Mouse (Mus musculus): ENCODE results near the gene Cdh23. TPM values are rescaled to one million over a fixed set of nuclear protein-coding genes. Genes with fewer than 3 reads are reported as not detected.
A peak's percentile ranks its signal among the peaks of the same experiment; 100 is the strongest.

Cdh23 gene
- polyA plus RNA-seq, 1 experiment from 2014 or later = 1.1 TPM

- Histone ChIP-seq H3K36me3 (no peaks in the 10 kb centered on the region), H3K4me1 (peaks cover 45% of the 10 kb centered on the region), H3K9me3 (no peaks in the 10 kb centered on the region), H3K4me3 (no peak overlapping the region), H3K27ac (peak overlapping the region; percentile 1; the same call in 1 of the 2 replicates), H3K27me3 (no peaks in the 10 kb centered on the region), H3K9ac (no peak overlapping the region), H3K4me2 (replicated peaks) (no peak overlapping the region)
- ATAC-seq (ENCODE audit: low FRiP score, low read depth) = 0 out of 2 replicates have a peak, but pooled peaks have one; percentile 19
- WGBS = 14% methylated on average over 2 of the region's 2 CpGs
Measured at GRCm38 (mm10) chr10:60362310-60362628, 334.0 kb downstream of the Cdh23 start.

- H3K27me3 ChIP-seq = no peaks in the 10 kb centered on the region
- H3K27ac ChIP-seq = peak overlapping the region; percentile 1; the same call in 1 of the 2 replicates
- no peaks in the 10 kb centered on the region for H3K9me3 ChIP-seq
- no peak overlapping the region for H3K4me2 ChIP-seq (replicated peaks)
- no peak overlapping the region for H3K9ac ChIP-seq
- peaks cover 45% of the 10 kb centered on the region for H3K4me1 ChIP-seq
- no peaks in the 10 kb centered on the region for H3K36me3 ChIP-seq
- ATAC-seq (ENCODE audit: low FRiP score, low read depth) = no peak
- WGBS = 28% methylated on average over 12 of the region's 12 CpGs
- no peak overlapping the region for H3K4me3 ChIP-seq
Measured at GRCm38 (mm10) chr10:60361615-60362309, 334.5 kb downstream of the Cdh23 start.

- H3K9ac ChIP-seq = no peak overlapping the region
- no peak overlapping the region for H3K27ac ChIP-seq
- 49% methylated on average over 4 of the region's 4 CpGs for WGBS
- no peak for ATAC-seq (ENCODE audit: low FRiP score, low read depth)
- H3K4me2 ChIP-seq (replicated peaks) = no peak overlapping the region
- no peaks in the 10 kb centered on the region for H3K36me3 ChIP-seq
- H3K9me3 ChIP-seq = no peaks in the 10 kb centered on the region
- no peak overlapping the region for H3K4me3 ChIP-seq
- H3K4me1 ChIP-seq = peaks cover 36% of the 10 kb centered on the region
- no peaks in the 10 kb centered on the region for H3K27me3 ChIP-seq
Measured at GRCm38 (mm10) chr10:60358776-60359175, 337.5 kb downstream of the Cdh23 start.

GRCm38 (mm10) chr10:60357901-60358300 is 338.4 kb downstream of the Cdh23 start:
- no peaks in the 10 kb centered on the region for H3K27me3 ChIP-seq
- no peak overlapping the region for H3K27ac ChIP-seq
- H3K36me3 ChIP-seq = no peaks in the 10 kb centered on the region
- no peak overlapping the region for H3K4me3 ChIP-seq
- 93% methylated on average over 14 of the region's 14 CpGs for WGBS
- no peak overlapping the region for H3K4me2 ChIP-seq (replicated peaks)
- no peaks in the 10 kb centered on the region for H3K9me3 ChIP-seq
- H3K4me1 ChIP-seq = peaks cover 40% of the 10 kb centered on the region
- no peak overlapping the region for H3K9ac ChIP-seq
- no peak for ATAC-seq (ENCODE audit: low FRiP score, low read depth)

- Histone ChIP-seq H3K4me3 (no peak overlapping the region), H3K27me3 (no peaks in the 10 kb centered on the region), H3K4me2 (replicated peaks) (no peak overlapping the region), H3K9ac (no peak overlapping the region), H3K36me3 (no peaks in the 10 kb centered on the region), H3K27ac (no peak overlapping the region), H3K4me1 (peaks cover 40% of the 10 kb centered on the region), H3K9me3 (no peaks in the 10 kb centered on the region)
- no peak for ATAC-seq (ENCODE audit: low FRiP score, low read depth)
- 84% methylated on average over 4 of the region's 4 CpGs for WGBS
Measured at GRCm38 (mm10) chr10:60357441-60357840, 338.8 kb downstream of the Cdh23 start.

- H3K9ac ChIP-seq = no peak overlapping the region
- H3K9me3 ChIP-seq = no peaks in the 10 kb centered on the region
- H3K4me2 ChIP-seq (replicated peaks) = no peak overlapping the region
- WGBS = 60% methylated on average over 11 of the region's 11 CpGs
- H3K4me3 ChIP-seq = no peak overlapping the region
- no peaks in the 10 kb centered on the region for H3K27me3 ChIP-seq
- no peak for ATAC-seq (ENCODE audit: low FRiP score, low read depth)
- H3K4me1 ChIP-seq = peaks cover 40% of the 10 kb centered on the region
- no peak overlapping the region; the same call in 1 of the 2 replicates for H3K27ac ChIP-seq
- no peaks in the 10 kb centered on the region for H3K36me3 ChIP-seq
Measured at GRCm38 (mm10) chr10:60354881-60355677, 341.2 kb downstream of the Cdh23 start.

GRCm38 (mm10) chr10:60354003-60354325 is 342.3 kb downstream of the Cdh23 start:
- Histone ChIP-seq H3K9ac (no peak overlapping the region), H3K4me1 (peaks cover 49% of the 10 kb centered on the region), H3K4me3 (no peak overlapping the region), H3K9me3 (no peaks in the 10 kb centered on the region), H3K36me3 (no peaks in the 10 kb centered on the region), H3K27me3 (peaks cover 1% of the 10 kb centered on the region; the same call in 1 of the 2 replicates), H3K27ac (no peak overlapping the region; the same call in 1 of the 2 replicates), H3K4me2 (replicated peaks) (no peak overlapping the region)
- 95% methylated on average over 4 of the region's 4 CpGs for whole genome bisulfite sequencing
- no peak for ATAC-seq (ENCODE audit: low FRiP score, low read depth)

GRCm38 (mm10) chr10:60353241-60354002 is 342.9 kb downstream of the Cdh23 start:
- Histone ChIP-seq H3K9me3 (no peaks in the 10 kb centered on the region), H3K4me3 (no peak overlapping the region), H3K27ac (peak overlapping the region; percentile 6; the same call in 1 of the 2 replicates), H3K36me3 (no peaks in the 10 kb centered on the region), H3K4me2 (replicated peaks) (no peak overlapping the region), H3K27me3 (peaks cover 3% of the 10 kb centered on the region; the same call in 1 of the 2 replicates), H3K4me1 (peaks cover 51% of the 10 kb centered on the region), H3K9ac (no peak overlapping the region)
- no peak for ATAC-seq (ENCODE audit: low FRiP score, low read depth)
- WGBS = 57% methylated on average over 5 of the region's 5 CpGs

- H3K4me2 ChIP-seq (replicated peaks) = no peak overlapping the region
- no peak overlapping the region for H3K9ac ChIP-seq
- no peaks in the 10 kb centered on the region for H3K9me3 ChIP-seq
- no peak overlapping the region for H3K4me3 ChIP-seq
- H3K36me3 ChIP-seq = no peaks in the 10 kb centered on the region
- WGBS = 27% methylated on average over 7 of the region's 7 CpGs
- H3K4me1 ChIP-seq = peaks cover 59% of the 10 kb centered on the region
- H3K27ac ChIP-seq = peak overlapping the region; percentile 80
- ATAC-seq (ENCODE audit: low FRiP score, low read depth) = 0 out of 2 replicates have a peak, but pooled peaks have one; percentile 45
- peaks cover 16% of the 10 kb centered on the region for H3K27me3 ChIP-seq
Measured at GRCm38 (mm10) chr10:60351761-60352455, 344.4 kb downstream of the Cdh23 start.

GRCm38 (mm10) chr10:60351248-60351647 is 345.0 kb downstream of the Cdh23 start:
- Histone ChIP-seq H3K9ac (no peak overlapping the region), H3K4me2 (replicated peaks) (peak overlapping the region; percentile 43), H3K4me1 (peaks cover 65% of the 10 kb centered on the region), H3K9me3 (no peaks in the 10 kb centered on the region), H3K27ac (peak overlapping the region; percentile 80), H3K36me3 (no peaks in the 10 kb centered on the region), H3K27me3 (peaks cover 21% of the 10 kb centered on the region), H3K4me3 (no peak overlapping the region)
- WGBS = 11% methylated on average over 3 of the region's 3 CpGs
- peak; percentile 29; the same call in 1 of the 2 replicates for ATAC-seq (ENCODE audit: low FRiP score, low read depth)

GRCm38 (mm10) chr10:60350805-60351167 is 345.5 kb downstream of the Cdh23 start:
- no peak overlapping the region for H3K9ac ChIP-seq
- peaks cover 26% of the 10 kb centered on the region for H3K27me3 ChIP-seq
- peak overlapping the region; percentile 81 for H3K27ac ChIP-seq
- 25% methylated on average over 3 of the region's 3 CpGs for WGBS
- peak overlapping the region; percentile 43 for H3K4me2 ChIP-seq (replicated peaks)
- H3K36me3 ChIP-seq = no peaks in the 10 kb centered on the region
- ATAC-seq (ENCODE audit: low FRiP score, low read depth) = peak; percentile 71
- no peaks in the 10 kb centered on the region for H3K9me3 ChIP-seq
- peaks cover 69% of the 10 kb centered on the region for H3K4me1 ChIP-seq
- H3K4me3 ChIP-seq = peak overlapping the region; percentile 24

All from limb, embryonic 13.5 days (tissue).